Comparison of ENCODE assay signal across 8 mouse cellular contexts in the genomic region with DNA sequence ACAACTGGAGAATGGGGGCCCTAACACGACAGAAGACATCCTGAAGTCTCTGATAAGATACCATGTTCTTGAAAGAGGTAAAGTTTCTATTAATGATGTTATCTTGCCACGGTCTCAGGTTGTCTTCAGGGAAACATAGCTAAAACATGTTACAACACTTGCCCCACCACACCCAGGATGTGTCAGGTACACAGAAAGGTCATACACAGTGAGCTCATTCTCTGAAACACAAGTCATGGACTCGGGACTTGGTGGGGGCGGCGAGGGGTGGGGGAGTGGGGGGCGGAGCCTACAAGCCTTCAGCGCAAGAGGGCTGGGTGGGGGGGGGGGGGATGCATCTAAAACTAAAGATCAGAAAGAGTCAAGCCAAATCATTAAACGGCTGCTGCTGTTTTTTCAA. TPM values are rescaled to one million over a fixed set of nuclear protein-coding genes. Genes with fewer than 3 reads are reported as not detected.
DNase-seq lines count a peak whose midpoint lies in the region; ATAC-seq and TF ChIP-seq lines count a peak whose summit lies in the region.

No protein-coding gene starts in this region.

- H3K4me1 ChIP-seq in heart, postnatal 0 days (ENCODE audit: control insufficient read depth, insufficient read depth) = no peaks in the 10 kb centered on the region
- peaks cover 6 to 10% of the 10 kb centered on the region in 2 experiments; a peak in 3 of 4 replicates for H3K4me1 ChIP-seq in liver, embryonic 14.5 days (replicated peaks; ENCODE audit: control insufficient read depth in 2 of 2, insufficient read depth in 2 of 2, low read length in 1 of 2)
- H3K4me1 ChIP-seq in neural tube, embryonic 13.5 days (replicated peaks) = no peaks in the 10 kb centered on the region; the same call in 1 of the 2 replicates

- TF ChIP-seq EP300 in heart, postnatal 0 days (IDR thresholded peaks at IDR 0.05; ENCODE audit: low read depth) = no peak
- TF ChIP-seq EP300 in liver, embryonic 14.5 days (IDR thresholded peaks at IDR 0.05; ENCODE audit: low read depth) = no peak

- H3K36me3 ChIP-seq in heart, postnatal 0 days (replicated peaks; ENCODE audit: control insufficient read depth, insufficient read depth, low read length) = 0 out of 2 replicates have a peak, but pooled peaks cover 7% of the 10 kb centered on the region
- H3K36me3 ChIP-seq in liver, embryonic 14.5 days (replicated peaks; ENCODE audit: control insufficient read depth, insufficient read depth, low read depth) = no peaks in the 10 kb centered on the region
- H3K36me3 ChIP-seq in neural tube, embryonic 13.5 days = no peaks in the 10 kb centered on the region

- peak; percentile 53 for ATAC-seq in heart, postnatal 0 days (ENCODE audit: insufficient read depth, low read depth)
- ATAC-seq in liver, embryonic 14.5 days (ENCODE audit: insufficient read depth) = peak; percentile 66; the same call in 1 of the 2 replicates
- peak; percentile 65; the same call in 1 of the 2 replicates for ATAC-seq in neural tube, embryonic 13.5 days (ENCODE audit: low read depth)

- WGBS in heart, postnatal 0 days = 3% methylated on average over 8 of the region's 8 CpGs
- 1% methylated on average over 8 of the region's 8 CpGs for WGBS in liver, embryonic 14.5 days (ENCODE audit: insufficient replicate concordance)
- WGBS in neural tube, embryonic 13.5 days = 21% methylated on average over 6 of the region's 8 CpGs

- H3K27ac ChIP-seq in heart, postnatal 0 days (ENCODE audit: low read depth) = peak overlapping the region; percentile 95
- peak overlapping the region; percentile 95 for H3K27ac ChIP-seq in liver, embryonic 14.5 days
- no peak overlapping the region for H3K27ac ChIP-seq in neural tube, embryonic 13.5 days (replicated peaks)

- TF ChIP-seq CTCF in heart, postnatal 0 days (IDR thresholded peaks at IDR 0.05; ENCODE audit: low read depth) = no peak
- TF ChIP-seq CTCF in liver, embryonic 14.5 days (IDR thresholded peaks at IDR 0.05; ENCODE audit: low read depth) = no peak

- H3K9ac ChIP-seq in heart, postnatal 0 days (replicated peaks; ENCODE audit: low read depth, low read length) = peak overlapping the region; percentile 71
- H3K9ac ChIP-seq in liver, embryonic 14.5 days (replicated peaks) = peak overlapping the region; percentile 80
- H3K9ac ChIP-seq in neural tube, embryonic 13.5 days = peak overlapping the region; percentile 56

- peak; percentile 5 for DNase-seq in retina, postnatal 1 day
- no peak for DNase-seq in retina, embryonic 14.5 days (ENCODE audit: low spot score)
- peak; percentile 2 for DNase-seq in embryo, embryonic 10.5 days (ENCODE audit: low spot score)
- peak; percentile 70 for DNase-seq in heart, postnatal 0 days (ENCODE audit: low spot score)
- peak in 2 of 3 experiments; percentile 24 to 51 for DNase-seq in liver, embryonic 14.5 days (ENCODE audit: low read depth in 3 of 3, low spot score in 3 of 3)
- DNase-seq in layer of hippocampus, postnatal 10 days (ENCODE audit: low spot score in 2 of 2) = no peak
- DNase-seq in ovary, postnatal 10 days (ENCODE audit: low spot score) = no peak

- H3K4me2 ChIP-seq in heart, postnatal 0 days (ENCODE audit: low read depth, low read length) = peak overlapping the region; percentile 75
- peak overlapping the region; percentile 80 for H3K4me2 ChIP-seq in liver, embryonic 14.5 days (ENCODE audit: low read depth)
- peak overlapping the region; percentile 57 for H3K4me2 ChIP-seq in neural tube, embryonic 13.5 days

- H3K4me3 ChIP-seq in heart, postnatal 0 days (ENCODE audit: low read depth, low read length) = peak overlapping the region; percentile 67
- peak overlapping the region; percentile 73 to 96 for H3K4me3 ChIP-seq in liver, embryonic 14.5 days (ENCODE audit: insufficient read depth in 1 of 2, low read depth in 2 of 2, low read length in 2 of 2)
- H3K4me3 ChIP-seq in neural tube, embryonic 13.5 days = peak overlapping the region; percentile 39

- no peaks in the 10 kb centered on the region for H3K9me3 ChIP-seq in heart, postnatal 0 days (replicated peaks; ENCODE audit: control insufficient read depth, low read length)
- H3K9me3 ChIP-seq in liver, embryonic 14.5 days (ENCODE audit: control insufficient read depth, low read length) = no peaks in the 10 kb centered on the region
- H3K9me3 ChIP-seq in neural tube, embryonic 13.5 days = no peaks in the 10 kb centered on the region

- H3K27me3 ChIP-seq in heart, postnatal 0 days (ENCODE audit: control insufficient read depth, insufficient read depth, low read length) = no peaks in the 10 kb centered on the region
- no peaks in the 10 kb centered on the region for H3K27me3 ChIP-seq in liver, embryonic 14.5 days (ENCODE audit: control insufficient read depth, insufficient read depth, low read length)
- no peaks in the 10 kb centered on the region for H3K27me3 ChIP-seq in neural tube, embryonic 13.5 days

RNA-seq across cellular contexts. Expression of gene Cast, which starts 38.7 kb away (rescaled TPM):
- total RNA-seq in heart, postnatal 0 days (2014; rRNA removed; ENCODE audit: low replicate concordance) = 29.6 and 30.6 TPM in 2 replicates
- polyA plus RNA-seq in heart, postnatal 0 days (2015; fragmentation: Nextera tagmentation; extraction: Ambion mirVana) = 48.7 and 48.8 TPM in 2 replicates
- 7.7 and 15.6 TPM in 2 replicates for polyA plus RNA-seq in liver, embryonic 14.5 days (2012; rRNA removed)
- 35.1 and 35.5 TPM in 2 replicates for polyA plus RNA-seq in liver, embryonic 14.5 days (2014; fragmentation: Nextera tagmentation; extraction: Ambion mirVana)
- polyA plus RNA-seq in neural tube, embryonic 13.5 days (2015; fragmentation: Nextera tagmentation; extraction: Ambion mirVana) = 12.7 and 14.0 TPM in 2 replicates
- total RNA-seq in layer of hippocampus, postnatal 10 days (2021) = 1 to 10 TPM; 6.1 to 7.8 TPM

Comparison
In these comparisons a context has a peak if more than half of its experiments do, and no peak if none do; other contexts are left out.
1. DNase-seq: peak in retina, postnatal 1 day (single experiment), embryo, embryonic 10.5 days (single experiment), heart, postnatal 0 days (single experiment) and liver, embryonic 14.5 days (2 of 3); none in retina, embryonic 14.5 days (single experiment), layer of hippocampus, postnatal 10 days (0 of 2) and ovary, postnatal 10 days (single experiment).
2. Peak in every context shown above with its lines, with median percentiles within 50 percentile points of each other: ATAC-seq, H3K4me2 ChIP-seq, H3K4me3 ChIP-seq and H3K9ac ChIP-seq.